Mouse (Mus musculus): ENCODE results near the gene Pitx2.

Gene Pitx2

DNA sequence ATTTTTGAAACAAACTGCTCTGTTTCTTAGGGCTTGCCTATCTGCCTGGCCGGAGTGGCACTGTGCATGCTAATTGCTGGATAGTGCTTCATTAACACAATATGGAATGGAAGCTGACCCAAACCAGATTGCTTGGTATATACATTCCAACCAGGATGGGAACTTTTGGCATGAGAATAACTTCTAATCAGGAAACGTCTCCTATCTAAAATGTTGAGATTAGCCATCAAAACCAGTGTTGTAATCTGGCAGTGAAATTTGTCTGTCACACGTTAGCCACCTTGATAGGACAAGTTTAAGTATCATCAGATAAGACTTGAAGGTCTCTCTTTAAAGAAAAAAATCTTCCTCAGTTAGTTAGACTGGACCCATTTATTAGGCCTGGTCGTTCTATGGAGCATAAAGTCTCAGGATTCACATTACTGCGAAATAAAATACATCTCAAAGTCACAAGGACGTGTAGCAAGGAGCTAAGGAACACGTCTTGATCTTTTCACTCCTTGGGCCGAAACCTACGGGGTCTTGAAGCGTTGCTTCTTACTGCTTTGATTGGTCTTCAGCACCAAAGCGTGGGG, 2.1 kb downstream of the Pitx2 start:
- in situ Hi-C loops (cut with MboI, MseI), result loop anchor here (25.0 kb wide), 1 partner anchor 1539 kb away; no protein-coding TSS in a partner anchor

DNA sequence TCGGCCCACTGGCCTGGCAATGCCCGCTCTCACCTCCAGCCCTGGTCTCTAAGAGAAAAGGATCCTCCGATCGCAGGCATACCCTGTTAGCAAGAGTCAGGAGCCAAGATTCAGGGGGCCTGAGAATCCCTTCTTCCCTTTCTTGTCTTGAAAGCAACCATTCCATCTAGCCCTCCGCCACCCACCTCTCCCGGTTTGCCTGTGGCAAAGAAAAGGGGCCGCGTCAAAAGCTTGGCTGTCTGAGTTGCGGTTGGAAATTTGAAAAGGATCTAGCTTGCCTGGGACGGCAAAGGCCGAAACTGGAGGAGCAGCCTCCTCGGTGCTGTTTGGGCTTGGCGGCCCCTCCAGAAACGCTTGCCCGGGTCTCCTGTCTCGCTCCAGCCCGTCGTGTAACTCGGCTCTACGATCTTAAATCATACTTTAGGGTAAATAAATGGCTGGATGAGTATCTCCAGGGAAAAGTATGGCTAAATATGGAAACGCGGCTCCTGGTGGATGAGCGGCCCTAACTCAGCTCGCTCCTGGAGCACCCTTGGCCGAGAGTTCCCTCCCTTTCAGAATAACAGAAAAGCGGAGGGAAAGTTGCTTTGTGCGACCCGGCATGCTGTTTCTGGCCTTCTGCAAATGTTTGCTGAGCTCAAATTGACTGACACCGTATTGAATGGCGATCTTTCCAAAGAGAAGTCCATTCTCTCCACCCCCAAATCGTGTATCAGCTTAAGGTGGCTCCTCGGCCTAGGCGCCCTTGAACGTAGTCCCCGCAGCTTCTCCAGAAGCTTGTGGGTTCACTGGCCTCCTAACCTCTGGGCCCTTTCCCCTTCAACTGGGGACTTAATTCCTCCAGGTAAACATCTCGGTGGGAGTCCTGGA, 3.4 kb downstream of the Pitx2 start:
- in situ Hi-C loops (cut with MboI, MseI), result loop anchor here (25.0 kb wide), 1 partner anchor 1541 kb away; no protein-coding TSS in a partner anchor

DNA sequence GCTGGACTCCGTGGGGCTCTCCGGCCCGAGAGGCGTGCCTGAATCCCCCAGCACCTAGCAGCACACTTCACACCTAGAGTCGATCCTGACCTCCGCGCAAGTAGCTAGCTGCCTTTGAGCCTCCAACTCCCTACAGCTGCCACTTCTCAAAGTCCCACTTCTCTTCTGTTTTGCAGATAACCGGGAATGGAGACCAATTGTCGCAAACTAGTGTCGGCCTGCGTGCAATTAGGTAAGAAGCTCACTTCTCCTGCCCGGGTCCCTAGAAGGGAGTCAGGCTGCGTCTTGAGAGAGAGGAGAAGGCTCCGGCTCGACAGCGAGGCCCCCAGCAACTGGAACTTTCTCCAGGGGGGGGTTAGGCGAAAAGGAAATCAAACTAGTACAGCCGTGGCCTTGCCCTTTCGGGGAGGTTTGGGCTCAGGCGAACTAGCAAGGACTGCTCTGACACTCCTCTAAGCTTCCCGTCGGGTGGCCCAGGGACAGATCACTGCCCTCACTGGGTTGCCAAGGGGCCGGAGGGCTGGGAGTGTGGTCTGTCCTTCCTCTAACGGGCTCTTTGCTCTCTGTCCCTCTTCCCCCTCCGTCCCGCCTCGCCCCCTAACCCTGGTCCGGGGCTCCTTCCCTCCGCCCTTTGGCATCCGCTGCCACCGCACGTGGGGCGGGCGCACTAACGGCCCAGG, 4.2 kb downstream of the Pitx2 start:
- in situ Hi-C loops (cut with MboI, MseI), result loop anchor here (25.0 kb wide), 1 partner anchor 1542 kb away; no protein-coding TSS in a partner anchor

DNA sequence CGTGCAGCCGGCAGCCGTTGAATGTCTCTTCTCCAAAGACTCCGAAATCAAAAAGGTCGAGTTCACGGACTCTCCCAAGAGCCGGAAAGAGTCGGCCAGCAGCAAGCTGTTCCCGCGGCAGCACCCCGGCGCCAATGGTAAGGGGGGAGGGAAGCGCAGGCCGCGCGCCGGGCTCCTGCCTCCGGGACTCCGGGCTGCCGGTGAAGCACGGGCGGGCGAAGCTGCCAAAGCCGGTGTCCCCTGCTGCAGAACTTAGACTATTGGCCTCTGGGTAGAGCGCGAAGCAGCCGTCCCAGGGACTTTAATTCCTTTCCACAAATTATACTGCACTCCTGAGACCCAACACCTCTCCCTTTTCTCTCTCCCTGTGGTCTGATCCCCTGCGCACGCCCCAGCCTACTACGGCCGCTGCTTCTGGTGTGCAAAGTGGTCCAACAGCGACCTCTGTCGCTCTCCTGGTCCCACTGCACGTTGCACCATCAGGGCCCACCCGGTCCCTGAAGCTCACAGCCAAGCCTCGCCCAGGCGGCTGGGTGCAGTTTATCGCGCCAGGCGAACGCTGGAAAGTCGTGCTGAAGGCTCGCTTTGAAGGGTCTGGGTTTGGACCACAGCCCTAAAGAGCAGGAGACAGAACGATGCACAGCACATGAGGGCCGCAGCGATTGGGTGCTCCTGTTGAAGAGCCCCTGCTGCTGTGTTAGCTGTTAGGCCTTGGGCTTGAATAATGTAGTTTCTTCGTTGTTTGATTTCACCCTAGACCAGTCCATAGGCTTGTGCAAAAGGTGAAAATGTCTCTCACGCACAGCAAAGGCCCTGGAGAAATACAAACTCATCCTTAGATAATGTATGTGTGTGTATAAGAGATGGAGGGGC, 5.0 kb downstream of the Pitx2 start:
- in situ Hi-C loops (cut with MboI, MseI), result loop anchor here (25.0 kb wide), 1 partner anchor 1542 kb away; no protein-coding TSS in a partner anchor

DNA sequence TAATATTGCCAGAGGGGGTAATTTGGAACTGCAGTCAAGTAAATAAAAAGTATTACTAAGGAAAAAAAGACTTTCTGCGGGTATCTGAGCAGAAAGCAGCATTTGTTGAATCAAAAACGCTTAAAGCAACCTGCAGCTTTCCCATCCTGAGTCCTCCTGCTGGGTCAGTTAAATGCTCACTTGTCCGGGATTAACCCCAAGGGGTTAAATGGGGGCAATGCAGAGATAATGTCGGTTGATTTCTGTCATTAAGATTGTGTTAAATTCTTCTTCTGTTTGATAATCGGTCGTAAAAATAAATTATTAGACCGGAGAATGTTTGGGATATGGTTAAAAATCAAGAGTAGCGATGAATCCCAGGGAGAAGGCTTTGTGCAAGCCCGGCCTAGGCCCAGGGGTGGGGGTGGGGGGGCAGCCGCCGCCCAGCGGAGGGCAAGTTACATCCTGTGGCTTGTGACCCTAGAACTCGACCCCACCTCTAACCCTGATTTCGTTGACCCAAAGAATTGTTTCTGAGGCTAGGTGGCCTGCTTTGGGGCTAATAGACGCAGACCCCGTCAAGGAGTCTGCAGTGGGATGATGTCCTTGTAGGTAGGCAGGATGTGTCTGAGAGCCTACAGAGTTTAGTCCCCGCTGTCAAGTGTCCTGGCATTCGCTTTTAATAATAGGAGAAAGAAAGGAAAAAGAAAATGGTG, 6.0 kb downstream of the Pitx2 start:
- in situ Hi-C loops (cut with MboI, MseI), result loop anchor here (25.0 kb wide), 1 partner anchor 1543 kb away; no protein-coding TSS in a partner anchor

DNA sequence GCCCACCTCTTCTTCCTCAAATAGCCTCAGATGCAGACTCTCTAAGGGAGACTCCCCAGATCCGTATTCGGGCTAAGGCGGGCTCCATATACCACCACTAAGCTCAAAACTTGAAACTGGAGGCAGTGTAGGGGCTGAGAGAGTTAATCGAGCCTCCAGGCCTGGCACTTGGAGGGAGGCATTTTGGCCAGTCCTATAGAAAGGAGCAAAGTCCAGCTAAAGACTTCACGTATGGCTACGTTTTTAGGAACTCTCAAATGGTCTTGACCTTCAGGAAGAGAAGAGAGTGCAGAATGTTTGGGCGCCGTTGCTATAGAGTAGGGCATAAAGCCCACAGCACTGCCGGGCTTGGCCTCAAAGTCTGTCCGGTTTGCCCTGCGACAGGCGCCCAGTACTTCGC, 7.1 kb downstream of the Pitx2 start:
- in situ Hi-C loops (cut with MboI, MseI), result loop anchor here (25.0 kb wide), 1 partner anchor 1544 kb away; no protein-coding TSS in a partner anchor

DNA sequence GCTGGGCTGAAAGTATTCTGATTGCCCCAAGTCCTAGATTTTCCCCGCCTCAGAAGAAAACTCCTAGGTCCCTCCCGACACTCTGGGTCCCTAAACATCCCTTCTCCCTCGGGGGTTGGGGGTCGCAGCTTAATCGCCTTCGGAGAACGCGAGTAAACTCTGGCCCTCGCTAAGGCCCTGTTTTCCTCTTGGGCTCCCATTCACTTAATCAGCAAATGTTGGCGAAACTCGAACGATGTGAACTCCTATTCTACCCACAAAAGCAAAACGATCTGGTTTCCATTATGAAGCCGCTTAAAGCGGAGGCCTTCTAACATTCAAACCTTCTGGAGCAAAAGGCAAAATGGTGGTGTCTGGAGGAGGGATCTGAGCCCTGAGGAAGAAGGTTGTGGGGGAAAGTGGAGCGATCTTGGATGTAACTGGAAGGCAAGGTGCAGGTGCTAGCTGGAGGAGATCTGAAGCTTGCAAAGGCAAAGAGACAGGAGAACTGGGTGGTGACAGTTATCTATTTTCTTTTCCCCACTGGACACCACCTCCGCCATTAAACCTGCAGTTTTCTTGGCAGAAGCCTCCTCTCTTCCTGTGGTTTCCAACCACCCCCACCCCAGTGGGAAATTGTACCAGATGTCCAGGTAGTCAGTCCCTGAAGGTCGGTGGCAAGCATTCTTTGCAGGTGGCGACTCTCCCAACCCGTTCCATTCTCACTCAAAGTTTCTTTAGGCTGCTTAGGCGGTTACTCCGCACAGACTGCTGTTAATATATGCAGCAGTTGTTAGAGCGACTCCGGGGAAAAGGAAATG, 7.8 kb downstream of the Pitx2 start:
- in situ Hi-C loops (cut with MboI, MseI), result loop anchor here (25.0 kb wide), 1 partner anchor 1545 kb away; no protein-coding TSS in a partner anchor

DNA sequence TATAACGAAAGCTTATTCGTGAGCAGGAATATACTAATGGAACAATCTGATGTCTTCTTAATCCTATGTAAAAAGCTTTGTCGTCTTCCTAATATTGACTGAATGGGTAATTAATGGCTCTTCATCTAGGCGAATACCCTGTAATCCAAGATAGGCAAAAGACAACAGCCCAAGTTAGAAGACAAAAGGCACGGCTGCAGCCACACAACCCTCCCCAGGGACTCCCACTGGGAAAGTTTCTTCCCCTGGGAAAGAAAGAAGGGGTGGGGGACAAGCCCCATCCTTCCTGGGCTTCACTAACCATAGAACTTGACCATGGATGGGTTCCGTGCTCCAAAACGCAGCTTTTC, 8.3 kb downstream of the Pitx2 start:
- in situ Hi-C loops (cut with MboI, MseI), result loop anchor here (25.0 kb wide), 1 partner anchor 1546 kb away; no protein-coding TSS in a partner anchor

DNA sequence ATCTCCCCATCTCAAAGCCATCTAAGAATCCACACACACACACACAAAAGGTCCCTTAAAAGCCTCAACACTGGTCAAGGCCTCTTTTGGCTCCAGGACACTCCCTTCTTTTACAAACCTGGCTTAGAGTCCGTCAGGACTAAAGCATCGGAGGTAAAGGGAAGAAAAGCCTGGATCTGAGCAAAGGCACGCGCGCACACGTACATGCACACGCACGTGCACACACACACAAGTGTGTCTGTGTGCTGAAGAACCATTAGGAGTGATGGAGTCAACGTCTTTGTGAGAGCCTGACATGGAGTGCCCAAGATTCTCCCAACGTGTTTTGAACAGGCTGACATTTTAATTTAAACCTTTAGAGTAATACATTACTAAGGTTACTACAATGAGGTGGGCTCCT, 8.7 kb downstream of the Pitx2 start:
- in situ Hi-C loops (cut with MboI, MseI), result loop anchor here (25.0 kb wide), 1 partner anchor 1546 kb away; no protein-coding TSS in a partner anchor

DNA sequence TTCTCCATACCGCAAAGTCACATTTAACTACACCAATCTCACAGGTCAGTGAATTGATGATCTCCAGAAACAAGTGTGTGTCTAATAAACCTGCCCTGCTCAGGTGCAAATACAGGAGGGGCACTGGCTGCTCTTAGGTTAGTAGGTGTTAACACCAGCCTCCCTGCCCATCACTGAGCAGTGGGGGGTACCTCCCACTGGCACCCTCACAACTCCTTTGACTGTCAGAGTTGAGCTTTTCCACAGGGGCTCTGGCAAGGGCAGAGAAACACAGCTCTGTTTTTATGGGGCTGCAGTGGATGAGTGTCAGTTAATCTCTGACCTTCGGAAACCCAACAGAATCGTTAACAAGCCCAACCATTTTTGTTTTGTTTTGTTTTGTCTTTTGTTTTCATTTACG, 9.6 kb downstream of the Pitx2 start:
- in situ Hi-C loops (cut with MboI, MseI), result loop anchor here (25.0 kb wide), 1 partner anchor 1547 kb away; no protein-coding TSS in a partner anchor

DNA sequence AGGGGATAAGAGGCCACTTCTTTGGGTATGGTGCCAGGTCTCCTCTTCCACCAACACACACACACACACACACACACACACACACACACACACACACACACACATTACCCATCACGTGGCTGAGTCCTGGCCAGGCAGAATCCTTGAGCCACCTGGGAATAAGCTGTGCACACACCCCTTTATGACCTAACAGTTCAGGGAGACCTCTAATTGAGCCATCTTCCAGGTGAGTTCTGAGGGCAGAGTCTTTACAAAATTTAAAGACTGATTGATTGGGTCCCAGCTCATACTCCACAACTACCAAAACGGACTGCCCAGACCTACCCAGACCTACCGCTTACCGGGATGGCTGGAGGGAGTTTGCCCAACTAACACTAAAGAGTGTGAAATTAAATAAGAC, 10.1 kb downstream of the Pitx2 start:
- in situ Hi-C loops (cut with MboI, MseI), result loop anchor here (10.0 to 25.0 kb wide), 2 partner anchors 1325 to 1547 kb away; no protein-coding TSS in a partner anchor

DNA sequence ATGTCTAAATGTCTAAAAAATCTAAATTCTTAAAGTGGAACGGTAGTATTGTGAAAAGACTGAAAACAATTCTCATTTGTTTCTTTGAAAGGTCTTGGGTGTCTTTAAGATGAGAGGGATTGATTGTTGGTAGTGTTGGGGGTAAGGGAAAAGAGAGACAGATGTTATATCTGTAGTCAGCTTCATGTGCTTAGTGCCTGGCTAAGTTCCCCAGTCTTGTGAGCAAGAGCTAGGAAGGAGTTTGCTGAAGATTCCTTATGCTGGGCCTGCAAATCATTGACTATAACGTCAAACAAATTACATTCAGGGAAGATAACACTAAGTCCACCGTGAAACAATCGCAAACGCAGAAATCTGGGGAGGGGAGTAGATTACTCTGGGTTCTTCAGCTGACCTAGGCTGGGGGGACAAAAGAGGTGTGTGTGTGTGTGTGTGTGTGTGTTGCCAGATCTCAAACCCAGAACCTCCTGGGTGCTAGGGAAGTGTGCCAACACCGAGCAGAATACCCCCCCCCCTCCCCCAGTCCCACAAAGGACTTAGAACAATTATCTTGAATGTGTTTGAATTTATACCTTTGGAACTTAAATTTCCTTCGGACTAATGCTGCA, 12.5 kb downstream of the Pitx2 start:
- in situ Hi-C loops (cut with MboI, MseI), result loop anchor here (10.0 to 25.0 kb wide), 2 partner anchors 1327 to 1550 kb away; no protein-coding TSS in a partner anchor

DNA sequence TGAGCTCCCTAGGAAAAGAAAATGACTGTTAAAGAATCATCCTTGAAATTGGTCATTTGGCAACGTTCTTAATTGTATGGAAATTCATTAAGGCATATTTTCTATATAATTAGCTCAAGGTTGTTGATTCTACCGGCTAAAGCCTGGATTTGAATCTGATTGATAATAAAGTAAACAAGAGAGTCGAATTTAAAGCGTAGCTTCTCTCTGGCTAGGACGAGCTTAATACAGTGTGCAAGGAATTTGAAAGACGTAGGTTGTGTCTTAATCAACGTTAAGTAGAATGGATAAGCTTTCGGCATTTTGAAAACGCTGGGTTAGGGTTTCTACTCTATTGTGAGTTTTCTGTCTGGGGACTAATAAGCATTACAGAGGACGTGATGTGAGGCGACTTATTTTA, 13.1 kb downstream of the Pitx2 start:
- in situ Hi-C loops (cut with MboI, MseI), result loop anchor here (10.0 to 25.0 kb wide), 2 partner anchors 1328 to 1551 kb away; no protein-coding TSS in a partner anchor

DNA sequence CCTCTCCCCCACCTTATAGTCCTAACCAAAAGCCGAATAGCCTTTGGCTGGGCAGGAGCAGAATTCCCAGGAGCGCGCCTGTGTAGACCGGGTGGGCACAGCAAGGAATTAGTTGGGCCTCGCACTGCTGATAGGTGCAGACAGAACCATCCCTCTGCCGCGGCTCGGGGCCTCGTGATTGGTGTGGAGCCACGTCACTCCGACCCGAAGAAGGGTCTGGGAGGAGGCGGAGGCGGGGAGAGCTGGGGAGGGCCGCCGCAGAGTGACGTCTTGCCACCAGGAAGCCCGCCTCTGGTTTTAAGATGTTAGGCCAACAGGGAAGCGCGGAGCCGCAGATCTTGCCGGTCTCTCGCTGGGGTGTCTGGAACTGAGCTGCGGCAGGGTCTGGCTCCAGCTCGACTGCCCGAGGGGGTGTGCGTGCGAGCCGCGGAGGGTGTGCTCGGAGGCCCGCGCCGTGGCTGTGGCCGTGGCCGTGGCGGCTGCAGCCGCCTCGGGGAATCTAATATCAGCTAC, 14.0 kb downstream of the Pitx2 start:
- in situ Hi-C loops (cut with MboI, MseI), result loop anchor here (10.0 to 25.0 kb wide), 2 partner anchors 1329 to 1551 kb away; no protein-coding TSS in a partner anchor

DNA sequence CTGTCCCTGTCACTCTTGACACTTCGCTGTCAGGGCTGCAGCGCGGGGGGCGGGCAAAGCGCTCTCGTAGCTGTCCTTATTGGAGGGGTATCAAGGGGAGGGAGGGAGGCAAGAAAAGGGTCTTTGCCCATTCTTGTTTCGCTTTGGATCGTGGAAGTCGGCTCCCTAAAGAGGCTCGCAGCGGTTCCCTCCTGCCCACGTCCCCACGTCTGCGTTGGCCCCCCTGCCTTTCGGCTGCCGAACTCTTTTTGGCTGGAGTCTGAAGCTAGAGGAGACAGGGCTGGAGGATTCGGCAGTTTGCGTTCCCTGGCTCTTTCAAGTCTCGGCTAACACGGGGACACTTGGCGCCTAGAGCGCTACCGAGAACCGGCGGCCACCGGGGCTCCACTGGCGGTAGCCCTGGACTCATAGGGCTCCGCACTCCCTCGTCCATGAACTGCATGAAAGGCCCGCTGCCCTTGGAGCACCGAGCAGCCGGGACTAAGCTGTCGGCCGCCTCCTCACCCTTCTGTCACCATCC, 14.5 kb downstream of the Pitx2 start:
- in situ Hi-C loops (cut with MboI, MseI), result loop anchor here (10.0 to 25.0 kb wide), 2 partner anchors 1329 to 1552 kb away; no protein-coding TSS in a partner anchor

DNA sequence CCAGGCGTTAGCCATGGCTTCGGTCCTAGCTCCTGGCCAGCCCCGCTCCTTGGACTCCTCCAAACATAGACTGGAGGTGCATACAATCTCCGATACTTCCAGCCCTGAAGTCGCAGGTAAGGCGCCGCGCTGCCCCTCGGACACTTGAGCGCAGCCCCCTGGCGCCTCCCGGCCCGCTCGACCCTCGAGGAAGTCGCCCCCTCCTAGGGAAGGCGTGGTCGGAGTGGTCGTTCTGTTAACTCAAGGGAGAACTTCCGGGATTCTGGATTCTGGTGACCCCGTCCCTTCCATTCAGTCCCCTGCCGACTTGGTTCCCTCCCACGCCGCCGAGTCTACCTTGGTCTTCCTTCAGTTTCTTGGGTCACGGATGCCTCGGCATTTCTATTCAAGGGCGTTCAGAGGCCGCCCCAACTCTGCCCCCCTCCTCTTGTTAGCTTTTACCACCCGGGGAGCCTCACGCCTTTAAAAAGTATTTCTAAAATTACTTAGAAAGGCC, 15.0 kb downstream of the Pitx2 start:
- in situ Hi-C loops (cut with MboI, MseI), result loop anchor here (10.0 to 25.0 kb wide), 2 partner anchors 1330 to 1552 kb away; no protein-coding TSS in a partner anchor

DNA sequence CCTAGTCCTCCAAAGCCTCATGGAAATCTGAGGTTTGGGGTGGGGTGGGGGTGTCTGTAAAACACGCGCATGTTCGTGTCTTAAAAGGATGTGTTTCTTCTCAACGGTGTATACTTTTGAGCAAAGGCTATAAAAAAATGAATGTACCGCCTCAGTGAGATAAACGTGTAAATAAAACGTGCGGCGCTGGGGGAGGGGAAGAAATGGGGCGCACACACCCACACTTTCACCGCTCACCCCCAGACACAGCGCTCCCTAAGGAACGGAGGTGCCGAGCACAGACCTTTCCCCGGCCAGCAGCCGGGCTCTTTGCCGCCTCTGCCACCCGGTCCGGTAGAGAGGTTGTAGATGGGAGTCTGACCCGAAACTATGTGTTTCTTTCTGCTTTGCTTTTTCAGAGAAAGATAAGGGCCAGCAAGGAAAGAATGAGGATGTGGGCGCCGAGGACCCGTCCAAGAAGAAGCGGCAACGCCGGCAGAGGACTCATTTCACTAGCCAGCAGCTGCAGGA, 15.6 kb downstream of the Pitx2 start:
- in situ Hi-C loops (cut with MboI, MseI), result loop anchor here (10.0 to 25.0 kb wide), 2 partner anchors 1330 to 1553 kb away; no protein-coding TSS in a partner anchor

Data from regulatory T cell (primary cell).